Mouse (Mus musculus): ENCODE measurements at regions not wholly inside any gene's neighbourhood (a gene's known extent, or its start where the extent isn't known, plus 50 kb on each side); places are given as distances from the start of the nearest gene placed in this dataset.

- DNase-seq (ENCODE audit: low spot score), result no peak
- H3K4me2 ChIP-seq (ENCODE audit: low read depth, low read length), result peak overlapping the region; percentile 67
- WGBS, result 15% methylated on average over 5 of the region's 5 CpGs
Measured at GRCm38 (mm10) chr19:45310291-45310881, 53.1 kb upstream of the Btrc start.

GRCm38 (mm10) chr19:45310944-45311603 is 52.5 kb upstream of the Btrc start:
- peak; percentile 68 for ATAC-seq (ENCODE audit: insufficient read depth, low read depth)
- Histone ChIP-seq H3K4me2 (ENCODE audit: low read depth, low read length) (peak overlapping the region; percentile 67), H3K4me3 (ENCODE audit: low read depth, low read length) (peak overlapping the region; percentile 37), H3K9ac (replicated peaks; ENCODE audit: low read depth, low read length) (no peak overlapping the region), H3K27ac (ENCODE audit: low read depth) (no peak overlapping the region), H3K27me3 (ENCODE audit: control insufficient read depth, insufficient read depth, low read length) (peaks cover 7% of the 10 kb centered on the region; the same call in 1 of the 2 replicates), H3K9me3 (replicated peaks; ENCODE audit: control insufficient read depth, low read length) (no peaks in the 10 kb centered on the region), H3K36me3 (replicated peaks; ENCODE audit: control insufficient read depth, insufficient read depth, low read length) (no peaks in the 10 kb centered on the region), H3K4me1 (ENCODE audit: control insufficient read depth, insufficient read depth) (peaks cover 7% of the 10 kb centered on the region; the same call in 1 of the 2 replicates)
- WGBS, result 12% methylated on average over 15 of the region's 15 CpGs
- peak; percentile 57 for DNase-seq (ENCODE audit: low spot score)
- TF ChIP-seq EP300 (IDR thresholded peaks at IDR 0.05; ENCODE audit: low read depth) (no peak), CTCF (IDR thresholded peaks at IDR 0.05; ENCODE audit: low read depth) (no peak)

More at GRCm38 (mm10) chr19:45310291-45310881, 53.1 kb upstream of the Btrc start:
- Histone ChIP-seq H3K36me3 (replicated peaks; ENCODE audit: control insufficient read depth, insufficient read depth, low read length) (no peaks in the 10 kb centered on the region), H3K27ac (ENCODE audit: low read depth) (no peak overlapping the region), H3K4me1 (ENCODE audit: control insufficient read depth, insufficient read depth) (peaks cover 7% of the 10 kb centered on the region; the same call in 1 of the 2 replicates), H3K4me3 (ENCODE audit: low read depth, low read length) (peak overlapping the region; percentile 37), H3K27me3 (ENCODE audit: control insufficient read depth, insufficient read depth, low read length) (peaks cover 9% of the 10 kb centered on the region; the same call in 1 of the 2 replicates), H3K9ac (replicated peaks; ENCODE audit: low read depth, low read length) (no peak overlapping the region), H3K9me3 (replicated peaks; ENCODE audit: control insufficient read depth, low read length) (no peaks in the 10 kb centered on the region)
- TF ChIP-seq CTCF (IDR thresholded peaks at IDR 0.05; ENCODE audit: low read depth) (no peak), EP300 (IDR thresholded peaks at IDR 0.05; ENCODE audit: low read depth) (no peak)
- 0 out of 2 replicates have a peak, but pooled peaks have one; percentile 16 for ATAC-seq (ENCODE audit: insufficient read depth, low read depth)

GRCm38 (mm10) chr19:45311831-45312537 is 51.5 kb upstream of the Btrc start:
- Histone ChIP-seq H3K4me2 (ENCODE audit: low read depth, low read length) (no peak overlapping the region), H3K36me3 (replicated peaks; ENCODE audit: control insufficient read depth, insufficient read depth, low read length) (no peaks in the 10 kb centered on the region), H3K27ac (ENCODE audit: low read depth) (no peak overlapping the region), H3K4me1 (ENCODE audit: control insufficient read depth, insufficient read depth) (peaks cover 7% of the 10 kb centered on the region; the same call in 1 of the 2 replicates), H3K4me3 (ENCODE audit: low read depth, low read length) (no peak overlapping the region), H3K27me3 (ENCODE audit: control insufficient read depth, insufficient read depth, low read length) (no peaks in the 10 kb centered on the region), H3K9me3 (replicated peaks; ENCODE audit: control insufficient read depth, low read length) (no peaks in the 10 kb centered on the region), H3K9ac (replicated peaks; ENCODE audit: low read depth, low read length) (no peak overlapping the region)
- 85% methylated on average over 19 of the region's 19 CpGs for WGBS
- ATAC-seq (ENCODE audit: insufficient read depth, low read depth), result no peak
- TF ChIP-seq CTCF (IDR thresholded peaks at IDR 0.05; ENCODE audit: low read depth) (no peak), EP300 (IDR thresholded peaks at IDR 0.05; ENCODE audit: low read depth) (no peak)
- no peak for DNase-seq (ENCODE audit: low spot score)

GRCm38 (mm10) chr19:45312713-45313365 is 50.7 kb upstream of the Btrc start:
- no peak overlapping the region for H3K4me2 ChIP-seq (ENCODE audit: low read depth, low read length)
- no peak for ATAC-seq (ENCODE audit: insufficient read depth, low read depth)
- H3K4me3 ChIP-seq (ENCODE audit: low read depth, low read length), result no peak overlapping the region
- H3K27me3 ChIP-seq (ENCODE audit: control insufficient read depth, insufficient read depth, low read length), result no peaks in the 10 kb centered on the region
- TF ChIP-seq EP300 (IDR thresholded peaks at IDR 0.05; ENCODE audit: low read depth) (no peak), CTCF (IDR thresholded peaks at IDR 0.05; ENCODE audit: low read depth) (no peak)
- no peak for DNase-seq (ENCODE audit: low spot score)
- no peaks in the 10 kb centered on the region for H3K36me3 ChIP-seq (replicated peaks; ENCODE audit: control insufficient read depth, insufficient read depth, low read length)
- 54% methylated on average over 6 of the region's 6 CpGs for WGBS
- no peaks in the 10 kb centered on the region for H3K9me3 ChIP-seq (replicated peaks; ENCODE audit: control insufficient read depth, low read length)
- H3K9ac ChIP-seq (replicated peaks; ENCODE audit: low read depth, low read length), result no peak overlapping the region
- H3K27ac ChIP-seq (ENCODE audit: low read depth), result no peak overlapping the region
- peaks cover 7% of the 10 kb centered on the region; the same call in 1 of the 2 replicates for H3K4me1 ChIP-seq (ENCODE audit: control insufficient read depth, insufficient read depth)
